Mouse (Mus musculus): ENCODE measurements around the gene Lnx2.

The Lnx2 gene

GRCm38 (mm10) chr5:147018761-147019160 lies 57.6 kb downstream of the Lnx2 start:
- no peak for DNase-seq (ENCODE audit: low spot score in 2 of 2)

DNA sequence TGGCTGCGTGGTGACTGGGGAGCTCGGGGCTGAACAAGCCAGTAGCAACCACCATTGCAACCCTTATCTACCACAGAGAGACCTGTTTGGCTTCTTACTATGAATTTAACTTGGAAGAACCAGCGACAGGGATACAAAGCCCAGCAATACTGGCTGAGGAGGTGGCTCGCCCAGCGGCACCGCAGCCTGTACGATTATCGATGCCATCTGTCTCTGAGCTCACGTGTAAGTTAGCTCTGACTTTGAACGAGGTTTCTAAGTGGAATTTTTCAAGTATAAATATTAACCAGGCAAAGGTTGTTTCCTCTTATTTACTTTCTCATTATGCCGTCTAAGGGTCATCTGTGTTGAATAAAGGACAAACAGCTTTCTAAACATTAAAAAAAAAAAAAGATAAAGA lies 58.9 kb downstream of the Lnx2 start:
- DNase-seq (ENCODE audit: low spot score in 2 of 2) = no peak

DNA sequence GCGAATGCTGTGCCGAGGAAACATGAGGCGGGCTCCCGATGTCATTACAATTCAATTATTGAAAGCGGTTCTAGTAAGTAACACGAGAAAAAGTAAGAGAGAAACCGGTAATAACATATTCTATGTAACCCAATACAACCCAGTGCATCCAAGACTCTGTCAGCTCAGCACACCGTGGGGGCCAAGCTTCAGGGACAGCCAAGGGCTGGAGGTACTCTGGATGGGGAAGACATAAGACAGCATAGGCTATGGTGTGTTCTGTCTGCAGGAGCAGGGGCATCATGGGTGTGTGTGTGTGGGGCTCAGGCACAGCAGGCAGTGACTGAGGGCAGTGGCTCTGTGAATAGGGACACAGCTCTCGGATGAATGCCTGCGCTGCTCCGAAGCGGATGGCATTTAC lies 59.8 kb downstream of the Lnx2 start:
- no peak for DNase-seq (ENCODE audit: low spot score in 2 of 2)

GRCm38 (mm10) chr5:147015191-147015590 lies 61.2 kb downstream of the Lnx2 start:
- DNase-seq (ENCODE audit: low spot score in 2 of 2) = no peak

DNA sequence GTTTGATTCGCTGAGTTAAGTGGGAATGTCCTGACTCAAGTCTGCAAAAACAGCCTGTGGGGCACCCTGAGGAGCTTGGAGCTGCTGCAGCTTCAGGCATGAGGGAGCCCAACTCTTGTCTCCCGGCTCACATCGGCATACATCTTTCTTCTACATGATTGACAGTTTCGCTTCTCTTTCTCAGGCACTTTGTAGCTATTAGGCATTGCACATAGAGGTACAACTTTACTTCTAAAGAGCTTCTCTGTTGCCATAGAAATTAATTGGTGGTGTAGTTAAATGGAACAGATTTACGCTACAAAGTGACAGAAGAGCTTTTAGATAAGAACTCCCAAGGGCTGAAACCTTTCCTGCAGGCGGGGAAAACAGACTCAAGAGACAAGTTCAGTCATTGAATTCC lies 62.5 kb downstream of the Lnx2 start:
- no peak for DNase-seq (ENCODE audit: low spot score in 2 of 2)

GRCm38 (mm10) chr5:147011333-147011732 lies 65.1 kb downstream of the Lnx2 start:
- no peak for DNase-seq (ENCODE audit: low spot score in 2 of 2)

GRCm38 (mm10) chr5:147003303-147003702 lies 73.1 kb downstream of the Lnx2 start:
- DNase-seq (ENCODE audit: low spot score in 2 of 2) = no peak

DNA sequence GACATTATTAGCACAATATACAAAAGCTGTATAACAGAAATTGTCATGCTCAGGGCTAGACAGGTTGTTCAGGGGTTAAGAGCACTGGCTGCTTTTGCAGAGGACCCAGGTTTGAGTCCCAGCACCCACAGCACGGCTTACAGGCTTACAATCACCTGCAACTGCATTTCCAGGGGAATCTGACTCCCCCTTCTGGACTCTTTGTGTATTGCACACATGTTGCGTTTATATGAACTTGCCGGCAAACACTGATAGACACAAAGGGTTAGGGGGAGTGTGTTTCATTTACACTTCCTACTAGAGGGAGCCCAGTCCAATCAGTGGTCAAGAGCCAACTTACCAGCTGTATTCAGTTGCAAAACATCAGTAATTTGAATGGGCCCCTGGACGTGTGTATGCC lies 75.1 kb downstream of the Lnx2 start:
- no peak for DNase-seq (ENCODE audit: low spot score in 2 of 2)

DNA sequence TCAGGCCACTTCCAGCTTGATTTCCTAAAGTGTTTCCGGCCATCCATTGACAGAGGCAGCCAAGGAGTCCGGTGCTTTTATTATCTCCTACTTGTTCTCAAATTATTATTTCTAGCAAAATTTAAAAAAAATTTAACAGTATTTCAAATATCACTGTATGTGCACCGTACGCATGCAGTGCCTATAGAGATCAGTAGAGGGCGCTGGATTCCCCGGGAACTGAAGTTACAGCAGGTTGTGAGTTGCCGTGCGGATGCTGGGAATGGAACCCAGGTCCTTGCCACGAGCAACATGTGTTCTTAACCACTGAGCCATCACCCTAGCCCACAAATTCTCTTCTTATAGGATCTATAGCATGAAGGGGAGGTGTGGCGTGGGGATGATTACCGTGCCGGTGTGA lies 77.6 kb downstream of the Lnx2 start:
- no peak for DNase-seq (ENCODE audit: low spot score in 2 of 2)

DNA sequence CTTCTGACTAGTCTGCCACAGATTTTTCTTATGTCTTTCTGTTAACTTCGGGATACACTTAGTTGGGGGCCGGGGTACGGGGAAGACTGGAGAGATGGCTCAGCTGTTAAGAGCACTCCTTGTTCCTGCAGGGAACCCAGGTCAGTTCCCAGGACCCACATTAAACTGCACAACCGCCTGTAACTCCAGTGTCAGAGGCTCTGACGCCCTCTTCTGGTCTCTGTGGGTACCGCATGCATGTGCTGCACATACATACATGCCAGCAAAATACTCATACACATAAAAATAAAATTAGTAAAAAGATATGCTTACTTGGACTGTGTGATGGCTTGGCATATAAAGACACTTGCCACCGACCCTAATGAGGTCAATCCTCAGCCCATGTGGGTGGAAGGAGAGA lies 79.6 kb downstream of the Lnx2 start:
- no peak for DNase-seq (ENCODE audit: low spot score in 2 of 2)

DNA sequence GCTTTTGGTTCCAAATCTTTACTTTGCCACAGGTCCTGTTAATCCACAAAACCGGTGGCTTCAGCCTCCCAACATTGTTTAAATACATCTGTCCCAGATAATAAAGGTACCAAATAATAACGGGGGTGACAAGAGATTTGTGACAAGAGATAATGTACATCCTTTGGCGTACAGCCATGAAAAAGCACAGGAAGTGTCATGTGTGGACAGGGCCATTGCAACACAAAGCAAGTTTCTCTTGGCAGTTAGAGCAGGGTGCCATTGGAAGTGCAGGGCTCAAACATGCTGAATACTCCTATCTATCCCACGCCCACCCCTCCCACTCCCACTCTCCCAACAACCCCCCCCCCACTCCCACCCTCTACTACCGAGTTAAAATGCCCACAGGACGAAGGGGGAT lies 81.4 kb downstream of the Lnx2 start:
- no peak for DNase-seq (ENCODE audit: low spot score in 2 of 2)

GRCm38 (mm10) chr5:146993509-146993908 lies 82.9 kb downstream of the Lnx2 start:
- DNase-seq (ENCODE audit: low spot score in 2 of 2) = no peak

DNA sequence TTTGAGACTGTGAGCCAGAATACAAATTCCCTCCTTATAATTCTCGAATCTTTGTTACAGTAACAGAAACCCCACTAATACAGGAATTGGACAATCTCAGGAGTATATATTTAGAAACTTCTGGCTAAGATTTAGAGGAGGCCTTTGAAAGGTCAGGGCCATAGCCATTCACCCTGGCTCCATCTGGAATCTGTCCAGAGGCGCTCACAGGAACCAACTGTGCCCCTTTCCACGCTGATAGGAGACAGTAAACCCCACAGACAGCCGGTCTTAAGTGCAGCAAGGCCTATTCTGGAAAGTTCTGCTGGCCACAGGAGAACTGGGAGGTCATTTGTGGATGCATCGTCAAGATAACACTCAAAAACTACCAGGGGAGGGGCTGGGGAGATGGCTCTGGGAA lies 87.3 kb downstream of the Lnx2 start:
- no peak for DNase-seq (ENCODE audit: low spot score in 2 of 2)

DNA sequence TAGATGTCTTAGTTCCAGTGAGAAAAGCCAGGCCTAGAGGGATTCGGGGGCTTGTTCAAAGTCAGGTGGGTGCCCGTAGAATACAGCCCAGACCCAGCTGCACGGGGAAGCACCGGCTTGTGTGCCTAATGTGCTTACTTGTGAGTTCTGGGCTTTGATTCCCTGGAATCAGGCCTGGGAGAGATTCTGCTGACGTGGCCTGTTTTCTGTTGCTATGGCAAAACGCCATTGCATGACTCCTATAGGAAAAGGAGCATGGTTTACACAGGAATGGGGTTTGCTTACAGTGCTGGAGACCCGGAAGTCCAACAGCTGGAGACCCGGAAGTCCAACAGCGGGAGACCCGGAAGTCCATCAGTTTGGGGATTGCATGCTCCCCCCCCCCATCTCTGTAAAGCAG lies 88.8 kb downstream of the Lnx2 start:
- no peak for DNase-seq (ENCODE audit: low spot score in 2 of 2)

DNA sequence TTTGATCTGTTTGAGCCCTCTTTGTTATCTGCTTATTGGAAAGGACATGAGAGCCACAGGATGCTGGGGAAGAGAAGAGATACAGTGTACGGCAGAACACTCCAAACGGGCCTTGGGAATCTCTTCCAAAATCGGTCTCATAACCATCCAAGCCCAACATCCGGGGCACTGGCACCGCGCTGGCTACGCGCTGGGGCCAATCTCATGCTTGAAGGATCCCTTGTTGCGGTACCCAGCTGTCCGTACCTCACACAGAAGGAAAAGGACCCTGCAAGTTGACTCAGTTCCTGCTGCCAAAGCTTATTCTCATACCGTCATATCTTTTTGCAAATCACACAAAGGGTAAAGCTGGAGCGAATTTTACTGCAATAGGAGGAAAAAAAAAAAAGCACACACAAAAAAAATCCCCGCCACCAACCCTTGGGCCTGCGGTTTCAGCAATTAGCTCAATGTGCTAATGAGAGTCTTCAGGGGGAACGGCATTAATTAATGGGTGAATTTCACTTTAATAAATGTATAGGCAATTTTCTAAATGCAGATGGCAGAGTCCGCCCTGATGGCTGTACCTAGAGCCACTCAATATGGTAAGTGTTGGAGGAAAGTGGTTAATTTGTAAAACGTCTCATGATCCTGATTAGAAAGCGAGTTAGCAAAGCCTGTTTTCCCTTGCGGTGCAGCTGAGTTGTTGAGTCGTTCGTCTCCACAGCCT lies 90.5 kb downstream of the Lnx2 start:
- DNase-seq (ENCODE audit: low spot score in 2 of 2) = no peak

DNA sequence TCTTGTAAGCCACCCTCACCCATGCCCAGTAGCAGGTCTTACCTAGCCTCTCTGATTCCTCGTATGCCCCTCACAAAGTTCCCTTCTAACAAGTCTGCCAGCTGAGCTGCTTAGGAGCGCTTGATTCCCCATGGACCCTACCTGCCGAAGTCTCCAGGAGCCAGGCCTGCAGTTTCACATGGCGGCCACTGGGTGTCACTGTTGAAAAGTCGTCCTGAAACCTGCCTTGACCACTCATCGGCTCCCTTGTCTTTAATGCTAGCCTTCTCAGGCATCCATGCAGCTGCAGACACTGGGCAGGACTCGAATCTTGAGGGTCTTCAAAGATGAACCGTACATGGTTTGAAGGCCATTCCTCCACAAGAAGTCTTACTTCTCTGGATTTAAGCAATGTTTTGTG lies 93.2 kb downstream of the Lnx2 start:
- peak in 1 of 2 experiments; percentile 51 for DNase-seq (ENCODE audit: low spot score in 2 of 2)

GRCm38 (mm10) chr5:146981376-146981775 lies 95.0 kb downstream of the Lnx2 start:
- DNase-seq (ENCODE audit: low spot score in 2 of 2) = no peak

GRCm38 (mm10) chr5:146974781-146975123 lies 101.6 kb downstream of the Lnx2 start:
- no peak for DNase-seq (ENCODE audit: low spot score in 2 of 2)

DNA sequence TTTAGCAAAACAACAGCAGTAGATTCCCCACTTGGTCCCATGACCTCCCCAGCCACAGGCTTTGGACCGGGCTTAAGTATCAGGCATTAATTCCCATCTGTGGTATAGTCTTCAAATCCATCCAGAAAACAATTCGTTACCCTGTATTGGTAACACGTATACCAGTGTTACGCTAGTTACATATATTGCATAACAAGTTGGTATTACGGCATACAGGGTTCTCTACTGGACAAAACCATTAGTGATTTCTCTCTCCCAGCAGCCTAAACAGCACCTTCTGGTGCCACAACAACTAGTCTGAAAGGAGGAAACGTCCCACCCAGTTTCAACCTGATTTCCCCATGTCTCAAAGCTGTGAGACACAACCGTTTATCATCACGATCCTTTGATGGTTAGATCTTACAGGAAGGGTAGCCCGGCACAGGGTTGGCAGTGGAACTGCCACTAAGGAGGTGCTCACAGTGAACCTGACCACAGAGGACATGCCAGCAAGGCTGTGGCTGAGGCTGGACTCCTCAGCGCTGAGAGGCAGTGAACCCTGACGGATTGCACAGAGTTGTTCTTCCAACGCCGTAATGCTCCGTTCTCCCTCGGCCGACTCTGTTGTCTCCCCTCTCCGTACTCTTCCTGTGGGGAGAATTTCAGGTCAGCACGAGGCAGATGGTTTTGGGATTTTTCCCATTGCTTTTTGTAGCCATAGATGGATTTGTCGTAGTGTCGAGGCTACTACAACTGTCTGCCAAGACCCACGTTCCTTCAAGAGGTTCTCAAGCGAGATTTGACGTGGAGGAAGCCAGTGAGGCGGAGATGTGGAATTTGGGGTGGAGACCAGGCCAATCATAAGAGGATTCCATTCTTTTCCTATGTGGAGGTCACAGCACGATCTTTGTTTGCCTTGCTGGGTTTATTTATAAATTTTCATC lies 102.3 kb downstream of the Lnx2 start:
- no peak for DNase-seq (ENCODE audit: low spot score in 2 of 2)

GRCm38 (mm10) chr5:146973353-146973752 lies 103.0 kb downstream of the Lnx2 start:
- DNase-seq (ENCODE audit: low spot score in 2 of 2) = no peak

DNA sequence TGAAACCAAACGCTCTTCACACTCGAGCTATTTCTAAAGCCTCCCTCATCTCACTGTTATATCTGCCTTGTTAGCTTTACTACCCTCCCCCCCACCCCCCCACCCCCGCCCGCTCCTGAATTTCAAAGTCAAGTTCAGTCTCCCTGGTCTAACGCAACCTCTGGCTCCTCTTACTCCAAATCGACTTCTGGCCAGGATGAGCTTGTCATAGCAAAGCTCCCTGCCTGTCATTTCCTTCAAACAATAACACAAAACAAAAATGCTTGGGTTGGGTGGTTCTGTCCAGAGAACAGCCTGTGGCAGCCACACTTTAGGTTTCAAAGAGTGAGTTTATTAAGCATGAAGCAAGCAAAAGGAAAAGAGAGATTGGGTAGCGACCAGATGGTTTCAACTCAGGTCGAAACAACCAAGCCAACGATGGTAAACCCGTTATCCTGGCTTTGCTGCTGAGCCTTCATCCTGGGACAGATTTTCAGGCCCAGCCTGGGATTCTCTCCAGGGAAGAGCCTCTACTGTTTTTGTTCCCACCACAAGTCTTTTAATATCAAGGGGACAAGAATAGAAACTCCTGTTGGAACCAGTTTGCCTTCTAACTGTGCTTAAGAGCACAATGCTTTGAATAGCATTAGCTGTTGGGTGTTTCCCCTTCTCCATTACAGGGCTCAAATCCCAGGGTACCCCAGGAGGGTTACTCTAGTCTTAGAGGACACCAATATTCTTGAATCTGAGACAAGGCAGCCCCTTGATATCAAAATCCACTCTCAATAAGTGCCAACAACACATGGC lies 104.4 kb downstream of the Lnx2 start:
- no peak for DNase-seq (ENCODE audit: low spot score in 2 of 2)

GRCm38 (mm10) chr5:146968695-146969393 lies 107.5 kb downstream of the Lnx2 start:
- DNase-seq (ENCODE audit: low spot score in 2 of 2) = no peak
